ENCODE assay signal across 8 mouse cellular contexts in the genomic region with DNA sequence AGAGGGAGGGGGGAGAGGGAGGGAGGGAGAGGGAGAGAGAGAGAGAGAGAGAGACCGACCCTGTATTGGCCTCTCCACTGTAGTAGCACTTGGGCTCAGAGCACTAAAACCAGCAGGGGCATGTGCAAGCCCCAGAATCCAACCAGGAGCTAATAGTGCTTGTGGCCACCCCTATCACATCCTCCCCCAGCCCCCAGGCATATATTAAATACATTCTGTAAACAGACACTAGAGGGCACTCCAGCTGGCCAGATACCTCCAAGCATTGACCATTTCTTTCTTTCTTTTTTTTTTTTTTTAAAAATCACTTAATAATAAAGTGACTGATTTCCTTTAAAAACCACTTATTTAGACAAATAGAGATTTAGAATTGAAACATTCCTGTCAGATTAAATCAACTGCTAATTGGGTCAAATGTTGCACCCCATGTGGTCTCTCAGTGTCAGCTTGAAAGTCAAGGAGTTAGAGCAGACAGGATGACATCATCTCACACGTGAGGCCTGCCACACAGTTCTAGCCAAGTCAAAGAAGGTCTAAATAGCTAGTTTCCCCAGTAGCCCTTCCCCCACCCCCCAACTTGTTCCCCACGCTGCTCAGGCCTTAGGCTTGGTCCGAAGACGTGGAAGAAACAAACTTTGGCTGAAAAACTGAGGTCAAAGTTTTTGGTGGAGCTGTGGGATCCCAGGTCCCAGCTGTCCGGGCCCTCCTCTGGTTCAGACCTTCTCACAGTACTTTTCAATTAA.
DNase-seq lines count a peak whose midpoint lies in the region; ATAC-seq lines count a peak whose summit lies in the region.

No protein-coding gene starts in this region.

- H3K27me3 ChIP-seq in embryonic facial prominence, embryonic 11.5 days (ENCODE audit: control insufficient read depth, insufficient read depth, low read length) = no peaks in the 10 kb centered on the region
- 0 out of 2 replicates have a peak, but pooled peaks cover 2% of the 10 kb centered on the region for H3K27me3 ChIP-seq in kidney, embryonic 16.5 days (ENCODE audit: insufficient read depth, low read length)

- no peak overlapping the region for H3K9ac ChIP-seq in embryonic facial prominence, embryonic 11.5 days (replicated peaks; ENCODE audit: low read length)
- H3K9ac ChIP-seq in kidney, embryonic 16.5 days (replicated peaks; ENCODE audit: low read length) = no peak overlapping the region

- no peak overlapping the region for H3K4me3 ChIP-seq in embryonic facial prominence, embryonic 11.5 days (ENCODE audit: low read depth, low read length)
- no peak overlapping the region for H3K4me3 ChIP-seq in kidney, embryonic 16.5 days (ENCODE audit: low read length)

- no peaks in the 10 kb centered on the region for H3K9me3 ChIP-seq in embryonic facial prominence, embryonic 11.5 days (replicated peaks; ENCODE audit: control insufficient read depth, low read length)
- H3K9me3 ChIP-seq in kidney, embryonic 16.5 days (ENCODE audit: low read length) = no peaks in the 10 kb centered on the region

- no peaks in the 10 kb centered on the region for H3K4me1 ChIP-seq in embryonic facial prominence, embryonic 11.5 days (ENCODE audit: control insufficient read depth, insufficient read depth, low read length)
- peaks cover 24% of the 10 kb centered on the region for H3K4me1 ChIP-seq in kidney, embryonic 16.5 days (ENCODE audit: insufficient read depth, low read length)

- H3K36me3 ChIP-seq in embryonic facial prominence, embryonic 11.5 days (replicated peaks; ENCODE audit: control insufficient read depth, insufficient read depth, low read depth, low read length) = no peaks in the 10 kb centered on the region
- no peaks in the 10 kb centered on the region for H3K36me3 ChIP-seq in kidney, embryonic 16.5 days (ENCODE audit: insufficient read depth, low read length)

- no peak overlapping the region for H3K27ac ChIP-seq in embryonic facial prominence, embryonic 11.5 days (replicated peaks; ENCODE audit: low read depth, low read length)
- no peak overlapping the region for H3K27ac ChIP-seq in kidney, embryonic 16.5 days (ENCODE audit: low read length)

- WGBS in embryonic facial prominence, embryonic 11.5 days = 36% methylated on average over 6 of the region's 6 CpGs
- WGBS in kidney, embryonic 16.5 days = 34% methylated on average over 6 of the region's 6 CpGs

- no peak overlapping the region for H3K4me2 ChIP-seq in embryonic facial prominence, embryonic 11.5 days (ENCODE audit: low read depth, low read length)
- no peak overlapping the region for H3K4me2 ChIP-seq in kidney, embryonic 16.5 days (replicated peaks; ENCODE audit: low read depth, low read length)

- no peak for ATAC-seq in CD4-positive, CD25-positive, alpha-beta regulatory T cell, adult 4 months
- ATAC-seq in embryonic facial prominence, embryonic 11.5 days (replicated peaks; ENCODE audit: insufficient number of reproducible peaks, low FRiP score, low TSS enrichment, low read depth) = no peak
- ATAC-seq in kidney, embryonic 16.5 days (ENCODE audit: low FRiP score, low TSS enrichment) = peak; percentile 50; the same call in 1 of the 2 replicates

- peak; percentile 24 for DNase-seq in CD4-positive, CD25-positive, alpha-beta regulatory T cell, adult 2 months (ENCODE audit: low read depth, low spot score)
- peak; percentile 69 for DNase-seq in 416B (ENCODE audit: low read depth)
- peak; percentile 63 for DNase-seq in embryonic facial prominence, embryonic 11.5 days (ENCODE audit: low spot score)
- peak; percentile 15 for DNase-seq in naive thymus-derived CD4-positive, alpha-beta T cell, adult 2 months (ENCODE audit: low read depth)
- DNase-seq in thymus, postnatal 14 days = no peak
- no peak for DNase-seq in frontal cortex, postnatal 14 days (ENCODE audit: low spot score in 2 of 2)

Comparison
In these comparisons a context has a peak if more than half of its experiments do, and no peak if none do; other contexts are left out.
1. DNase-seq: peak in CD4-positive, CD25-positive, alpha-beta regulatory T cell, adult 2 months (single experiment), 416B (single experiment), embryonic facial prominence, embryonic 11.5 days (single experiment) and naive thymus-derived CD4-positive, alpha-beta T cell, adult 2 months (single experiment); none in thymus, postnatal 14 days (single experiment) and frontal cortex, postnatal 14 days (0 of 2).